Mouse (Mus musculus) gastrocnemius, postnatal 25 days (tissue): ENCODE measurements around the gene Tmem26. TPM values are rescaled to one million over a fixed set of nuclear protein-coding genes. Genes with fewer than 3 reads are reported as not detected.

ENCODE experiments used
- DNase-seq: peaks from one replicate; pipeline ENCODE4 v3.0.0; 2022
- total RNA-seq, 2 experiments: library from RNA; stranded (reverse); gene quantifications; 1 replicate in 1 of 2; 2 replicates in 1 of 2; pipeline ENCODE4 v1.2.3; 2021

Gene Tmem26
- total RNA-seq, 2 experiments from 2014 or later = 0.26 to 0.51 TPM

DNA sequence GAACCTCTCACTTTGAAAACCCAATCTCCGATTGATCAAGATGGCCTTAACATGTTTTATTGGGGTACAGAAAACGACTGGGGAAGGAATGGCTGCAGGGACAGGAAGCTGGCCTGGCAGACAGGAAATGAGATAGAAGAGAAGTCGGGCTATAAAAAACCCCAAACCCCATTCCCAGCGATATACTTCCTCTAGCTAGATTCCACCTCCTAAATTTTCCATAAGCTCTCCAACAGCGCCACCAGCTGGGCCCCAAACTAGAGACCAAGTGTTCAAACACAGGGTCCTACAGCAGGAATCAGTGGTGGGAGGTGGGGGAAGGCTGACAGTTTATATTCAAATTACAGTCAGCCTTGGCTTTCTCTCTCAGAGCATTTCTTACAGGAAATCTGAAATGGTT is 35.8 kb downstream of the Tmem26 start:
- no peak for DNase-seq

- no peak for DNase-seq
These were observed 36.3 kb downstream of the Tmem26 start for GRCm38 (mm10) chr10:68759789-68760188.

DNA sequence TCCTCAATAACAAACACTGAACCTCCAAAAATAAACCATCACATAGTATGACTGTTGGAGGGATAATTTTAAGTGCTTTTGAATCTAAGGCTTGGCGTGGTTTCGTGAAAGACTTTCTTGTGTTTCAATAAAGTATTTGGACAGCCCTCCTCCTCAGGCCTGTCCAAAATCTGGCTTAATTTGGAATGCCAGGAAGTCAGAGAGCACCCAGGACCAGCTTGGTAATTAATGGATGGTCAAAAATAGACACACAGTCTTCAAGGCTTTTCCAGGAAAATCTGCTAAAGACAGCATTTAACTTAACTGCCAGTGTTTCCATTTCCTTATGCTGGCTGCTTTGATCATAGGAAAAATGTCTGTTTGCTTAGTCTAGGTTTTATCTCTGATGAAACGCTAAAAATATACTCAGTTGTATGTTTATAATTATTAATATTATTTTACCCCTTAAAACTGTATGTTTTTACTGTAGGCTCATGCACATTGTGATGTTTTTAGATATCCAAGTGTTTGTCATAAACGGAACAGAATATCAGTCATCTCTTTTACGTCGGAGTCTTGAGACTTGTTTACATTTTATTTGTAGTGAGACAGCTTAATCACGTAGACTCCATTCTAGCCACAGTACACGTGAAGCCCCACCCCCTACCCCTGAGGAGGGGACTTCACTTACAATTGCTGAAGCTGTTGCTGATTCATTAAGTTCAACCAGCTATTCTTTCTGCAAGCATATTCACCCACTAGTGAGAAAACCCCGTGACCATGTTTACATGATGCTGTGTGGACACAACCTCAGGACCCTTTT is 57.8 kb downstream of the Tmem26 start:
- DNase-seq = no peak

- DNase-seq = no peak
These were observed 59.3 kb downstream of the Tmem26 start for GRCm38 (mm10) chr10:68782724-68783123.

DNA sequence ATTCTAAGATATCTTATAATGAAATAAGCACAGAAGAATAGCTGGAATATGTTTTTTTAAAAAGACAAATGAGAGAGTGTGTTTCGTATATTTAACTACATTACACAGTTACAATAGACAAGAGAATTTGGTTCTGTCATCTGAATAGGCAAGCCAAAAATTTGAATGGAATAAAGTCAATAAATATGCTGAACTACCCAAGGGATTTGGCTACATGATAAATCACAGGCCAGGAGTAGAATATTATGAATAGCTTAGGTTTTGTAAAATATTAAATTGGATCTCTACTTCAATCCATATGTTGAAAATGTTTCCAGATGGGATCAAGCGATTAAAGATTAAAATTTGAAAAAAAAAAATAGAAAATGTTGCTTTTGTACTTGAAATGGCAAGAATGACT is 60.4 kb downstream of the Tmem26 start:
- DNase-seq = no peak

- no peak for DNase-seq
These were observed 61.0 kb downstream of the Tmem26 start for GRCm38 (mm10) chr10:68784463-68784862.

DNA sequence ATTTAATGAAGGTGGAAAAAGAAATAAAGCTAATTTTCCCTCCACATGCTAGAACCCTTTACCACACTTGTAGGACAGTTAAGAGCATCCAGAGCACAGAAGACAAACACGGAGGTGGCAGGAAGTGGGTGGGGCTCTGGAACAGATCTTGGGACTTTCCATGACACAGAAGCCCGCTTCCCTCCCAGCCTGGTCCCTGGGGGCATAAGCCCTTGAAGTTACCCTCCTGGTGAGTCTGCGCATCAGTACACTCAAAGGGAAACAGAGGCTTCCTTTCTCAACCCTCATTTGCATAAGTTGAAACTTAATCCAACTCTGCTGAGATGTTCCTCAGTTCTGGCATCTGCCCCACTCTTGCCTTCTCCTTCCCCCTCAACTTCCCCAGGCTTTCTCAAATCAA is 72.0 kb downstream of the Tmem26 start:
- DNase-seq = peak; percentile 46

DNA sequence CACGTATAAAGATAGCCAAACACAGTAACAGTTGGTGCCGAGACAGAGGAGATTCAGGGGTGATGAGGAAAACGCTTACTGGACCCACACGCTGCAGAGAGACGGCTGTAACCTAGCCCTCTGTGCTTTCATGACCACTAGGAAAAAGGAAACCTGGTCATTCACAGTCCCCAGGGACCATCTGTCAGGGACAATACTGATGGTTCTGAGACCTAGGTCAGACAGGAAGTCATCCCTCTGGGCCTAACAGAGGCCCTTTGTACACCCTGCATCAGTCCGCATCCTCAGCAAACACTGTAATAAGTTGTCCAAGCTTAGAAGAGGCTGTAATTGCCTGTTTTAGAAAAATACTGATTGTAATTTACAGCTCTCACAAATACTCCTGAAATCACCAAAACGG is 76.4 kb downstream of the Tmem26 start:
- no peak for DNase-seq

- no peak for DNase-seq
These were observed 76.9 kb downstream of the Tmem26 start for GRCm38 (mm10) chr10:68800339-68800738.

- DNase-seq = no peak
These were observed 82.9 kb downstream of the Tmem26 start for GRCm38 (mm10) chr10:68806328-68806727.

DNA sequence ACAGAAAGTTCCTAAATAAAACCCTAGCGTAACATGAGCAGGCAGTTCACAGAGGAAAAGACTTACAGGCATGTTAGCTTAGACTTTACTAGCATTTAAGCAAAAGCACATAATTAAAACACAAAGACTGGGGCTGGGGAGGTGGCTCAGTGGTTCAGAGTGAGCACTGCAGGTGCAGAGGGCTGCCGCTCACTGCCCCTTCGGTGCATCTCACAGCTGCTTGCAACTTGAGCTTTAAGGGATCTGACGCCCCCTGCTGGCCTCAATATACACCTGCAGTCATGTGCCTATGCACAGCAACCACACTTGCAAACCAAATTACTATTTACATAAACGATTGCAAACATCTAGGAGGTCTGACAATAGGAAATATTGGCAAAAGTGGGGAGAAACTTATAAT is 87.5 kb downstream of the Tmem26 start:
- no peak for DNase-seq

GRCm38 (mm10) chr10:68812699-68813098 is 89.3 kb downstream of the Tmem26 start:
- DNase-seq = no peak

DNA sequence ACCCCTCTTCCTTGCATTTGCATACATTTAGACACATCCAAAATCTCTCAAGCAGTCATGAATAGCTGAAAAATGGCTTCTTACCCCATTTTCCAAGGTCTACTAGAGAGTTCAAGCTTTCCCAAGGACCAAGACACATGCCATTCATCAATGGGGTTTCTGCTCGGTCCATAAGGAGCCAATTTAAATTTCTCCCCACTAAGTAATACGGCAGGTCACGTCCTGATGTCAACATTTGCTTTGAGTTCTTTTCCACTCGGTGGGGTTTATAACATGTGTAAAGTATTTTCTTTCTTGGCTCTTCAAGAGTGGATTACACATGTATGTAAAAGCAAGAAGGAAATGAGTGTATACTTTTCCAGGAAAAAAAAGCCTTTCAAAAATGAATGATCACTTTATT is 93.8 kb downstream of the Tmem26 start:
- no peak for DNase-seq

DNA sequence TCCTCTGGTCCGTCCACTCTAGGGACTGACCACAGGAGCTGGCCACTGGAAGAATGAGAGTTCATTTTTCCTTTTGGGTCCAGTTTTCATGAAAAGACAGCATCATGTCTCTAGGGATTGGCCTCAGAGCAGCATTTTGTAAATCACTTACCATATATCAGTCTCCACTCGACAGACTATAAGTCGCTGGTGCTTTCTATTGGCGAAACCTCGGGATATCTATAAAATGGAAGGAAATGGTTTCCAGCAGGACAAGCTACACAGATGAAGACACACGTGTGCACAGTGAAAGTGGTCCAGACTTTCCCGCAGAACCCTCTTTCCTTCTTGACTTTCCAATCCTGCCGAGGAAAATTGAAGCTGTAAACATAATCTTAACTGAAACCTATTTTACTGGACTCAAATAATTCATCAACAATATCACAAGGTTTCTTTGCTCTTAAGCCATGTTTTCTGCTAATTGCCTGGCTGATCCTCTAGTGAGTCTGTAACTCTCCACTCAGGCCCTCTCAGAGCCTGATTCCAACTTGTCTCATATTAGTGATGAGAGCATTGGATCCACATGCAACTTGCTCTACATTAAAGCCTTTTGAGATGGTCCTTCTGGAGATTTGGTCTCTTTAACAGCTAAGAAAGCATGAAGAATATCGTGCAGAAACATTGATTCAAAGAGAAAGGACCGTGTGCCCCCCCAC is 94.8 kb downstream of the Tmem26 start:
- DNase-seq = no peak

DNA sequence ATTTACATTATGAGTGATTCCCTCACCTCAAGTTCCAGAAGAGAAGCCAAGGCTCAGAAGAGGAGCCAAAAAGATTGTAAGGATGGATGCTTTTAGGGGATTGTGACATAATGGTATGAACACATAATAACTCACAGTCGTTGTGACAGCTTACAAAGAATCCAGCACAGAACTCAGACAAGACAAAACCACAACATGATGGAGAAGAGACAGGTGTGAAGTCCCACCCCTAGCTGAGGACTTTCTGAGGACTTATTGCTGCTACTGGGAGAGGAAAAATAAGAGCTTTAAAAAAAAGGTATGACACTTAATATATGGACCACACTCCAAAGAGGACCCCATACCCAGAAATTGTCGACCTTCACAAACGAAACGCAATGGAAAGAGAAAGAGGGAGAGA is 101.1 kb downstream of the Tmem26 start:
- no peak for DNase-seq

Other genes with a start within 250 kb of the Tmem26 start
- gene Cabcoco1, start 181.8 kb upstream of the Tmem26 start, total RNA-seq = under 1 TPM; 0.33 to 0.86 TPM